Mouse (Mus musculus): ENCODE data around the gene Plcb2. TPM values are rescaled to one million over a fixed set of nuclear protein-coding genes. Genes with fewer than 3 reads are reported as not detected.

The Plcb2 gene
- polyA plus RNA-seq, 1 experiment: not detected

- Histone ChIP-seq H3K9ac (ENCODE audit: low read depth, poor library complexity, severe bottlenecking) (peak within 1 kb of the TSS; percentile 16), H3K36me3 (ENCODE audit: control insufficient read depth, insufficient read depth, low read length, poor library complexity, severe bottlenecking) (no peaks in the 10 kb centered on the region), H3K4me1 (ENCODE audit: control insufficient read depth, insufficient read depth, low read length) (no peaks in the 10 kb centered on the region), H3K27me3 (ENCODE audit: control insufficient read depth, insufficient read depth, low read length, poor library complexity, severe bottlenecking) (peaks cover 37% of the 10 kb centered on the region), H3K4me3 (ENCODE audit: low read depth, low read length) (peak within 1 kb of the TSS; percentile 51), H3K9me3 (replicated peaks; ENCODE audit: control insufficient read depth, insufficient read depth, low read length, poor library complexity, severe bottlenecking) (no peaks in the 10 kb centered on the region), H3K27ac (ENCODE audit: insufficient read depth, low read length) (no peak within 1 kb of the TSS)
- TF ChIP-seq EP300 (IDR thresholded peaks at IDR 0.05; ENCODE audit: insufficient read depth, low read depth, low read length) (no peak), POLR2A (IDR thresholded peaks at IDR 0.05; ENCODE audit: insufficient read depth, low read length) (no peak), CTCF (IDR thresholded peaks at IDR 0.05; ENCODE audit: low read depth, low read length) (no peak)
These were observed 24.1 kb downstream of the Plcb2 start, which contains the start of gene Ankrd63 for GRCm38 (mm10) chr2:118703913-118704730. Gene Ankrd63, minus strand, starts transcription at chr2:118703963.

DNA sequence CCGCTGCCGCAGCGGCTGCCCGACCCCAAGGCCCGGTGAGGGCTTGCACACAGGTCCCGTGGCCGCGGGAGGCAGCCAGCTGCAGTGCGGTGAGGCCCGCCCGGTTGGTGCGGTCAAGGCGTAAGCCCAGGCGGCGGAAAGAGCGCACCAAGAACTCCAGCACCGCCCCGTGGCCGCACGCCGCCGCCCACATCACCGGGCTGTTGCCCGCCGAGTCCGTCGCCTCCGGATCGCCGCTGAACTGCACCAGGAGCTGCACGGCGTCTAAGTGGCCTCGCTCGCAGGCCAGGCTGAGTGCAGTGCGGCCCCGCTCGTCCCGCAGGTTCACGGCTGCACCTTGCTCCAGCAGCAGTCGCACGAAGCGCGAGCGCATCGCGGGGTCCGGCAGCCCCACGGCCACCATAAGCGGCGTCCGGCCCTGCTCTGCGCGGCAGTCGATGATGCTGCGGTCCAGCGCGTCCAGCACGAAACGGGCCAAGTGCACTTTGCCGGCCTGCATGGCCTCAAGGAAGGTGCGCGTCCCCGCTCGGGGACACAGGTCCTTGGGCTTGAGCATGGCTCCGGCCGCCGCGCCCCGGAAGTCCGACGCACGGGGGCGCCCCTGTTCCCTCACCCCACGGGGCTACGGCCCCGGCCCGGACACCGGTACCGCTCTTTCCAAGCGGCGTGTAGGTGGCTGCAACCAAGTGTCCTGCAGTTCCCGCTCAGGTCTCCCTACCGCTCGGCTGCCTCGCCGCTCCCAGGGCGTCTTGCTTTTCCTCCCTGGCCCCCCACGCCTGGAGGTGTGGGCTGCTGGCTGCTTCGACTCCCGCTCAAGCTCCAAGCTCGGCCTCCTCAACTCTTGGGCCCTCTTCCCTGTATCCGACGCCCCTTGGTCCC lies 25.1 kb downstream of the Plcb2 start:
- Histone ChIP-seq H3K9me3 (replicated peaks; ENCODE audit: control insufficient read depth, insufficient read depth, low read length, poor library complexity, severe bottlenecking) (no peaks in the 10 kb centered on the region), H3K27me3 (ENCODE audit: control insufficient read depth, insufficient read depth, low read length, poor library complexity, severe bottlenecking) (peaks cover 37% of the 10 kb centered on the region), H3K36me3 (ENCODE audit: control insufficient read depth, insufficient read depth, low read length, poor library complexity, severe bottlenecking) (no peaks in the 10 kb centered on the region), H3K9ac (ENCODE audit: low read depth, poor library complexity, severe bottlenecking) (peak overlapping the region; percentile 16), H3K4me3 (ENCODE audit: low read depth, low read length) (peak overlapping the region; percentile 51), H3K4me1 (ENCODE audit: control insufficient read depth, insufficient read depth, low read length) (no peaks in the 10 kb centered on the region), H3K27ac (ENCODE audit: insufficient read depth, low read length) (no peak overlapping the region)
- TF ChIP-seq CTCF (IDR thresholded peaks at IDR 0.05; ENCODE audit: low read depth, low read length) (peak; percentile 22), POLR2A (IDR thresholded peaks at IDR 0.05; ENCODE audit: insufficient read depth, low read length) (no peak), EP300 (IDR thresholded peaks at IDR 0.05; ENCODE audit: insufficient read depth, low read depth, low read length) (no peak)

GRCm38 (mm10) chr2:118701971-118702882 lies 26.0 kb downstream of the Plcb2 start:
- Histone ChIP-seq H3K4me1 (ENCODE audit: control insufficient read depth, insufficient read depth, low read length) (no peaks in the 10 kb centered on the region), H3K27ac (ENCODE audit: insufficient read depth, low read length) (no peak overlapping the region), H3K36me3 (ENCODE audit: control insufficient read depth, insufficient read depth, low read length, poor library complexity, severe bottlenecking) (no peaks in the 10 kb centered on the region), H3K9me3 (replicated peaks; ENCODE audit: control insufficient read depth, insufficient read depth, low read length, poor library complexity, severe bottlenecking) (no peaks in the 10 kb centered on the region), H3K9ac (ENCODE audit: low read depth, poor library complexity, severe bottlenecking) (peak overlapping the region; percentile 16; the same call in 1 of the 2 replicates), H3K27me3 (ENCODE audit: control insufficient read depth, insufficient read depth, low read length, poor library complexity, severe bottlenecking) (peaks cover 37% of the 10 kb centered on the region), H3K4me3 (ENCODE audit: low read depth, low read length) (peak overlapping the region; percentile 51)
- no peak for TF ChIP-seq EP300 (IDR thresholded peaks at IDR 0.05; ENCODE audit: insufficient read depth, low read depth, low read length)
- no peak for TF ChIP-seq CTCF (IDR thresholded peaks at IDR 0.05; ENCODE audit: low read depth, low read length)
- no peak for TF ChIP-seq POLR2A (IDR thresholded peaks at IDR 0.05; ENCODE audit: insufficient read depth, low read length)

DNA sequence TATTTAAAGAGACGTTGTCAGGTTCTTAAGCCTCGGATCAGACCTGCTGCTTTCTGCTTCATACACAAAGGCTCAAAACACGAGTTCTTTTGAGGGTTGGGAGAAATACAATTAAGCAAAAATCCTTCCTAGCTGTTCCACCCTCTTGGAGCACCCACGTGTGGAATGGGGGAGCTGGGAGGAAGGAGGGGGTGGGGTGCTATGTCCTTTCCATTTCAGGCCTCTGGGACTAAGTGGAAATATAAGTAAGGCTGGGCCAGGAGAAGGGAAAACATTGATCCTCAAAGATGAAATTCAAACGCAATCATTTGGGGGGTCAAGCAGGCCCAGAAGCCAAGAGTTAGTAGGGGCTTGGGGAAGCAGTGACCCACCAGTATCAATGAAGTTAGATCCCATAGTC lies 27.1 kb downstream of the Plcb2 start:
- no peaks in the 10 kb centered on the region for H3K9me3 ChIP-seq (replicated peaks; ENCODE audit: control insufficient read depth, insufficient read depth, low read length, poor library complexity, severe bottlenecking)
- no peak overlapping the region for H3K4me3 ChIP-seq (ENCODE audit: low read depth, low read length)
- H3K36me3 ChIP-seq (ENCODE audit: control insufficient read depth, insufficient read depth, low read length, poor library complexity, severe bottlenecking): no peaks in the 10 kb centered on the region
- H3K4me1 ChIP-seq (ENCODE audit: control insufficient read depth, insufficient read depth, low read length): no peaks in the 10 kb centered on the region
- H3K27me3 ChIP-seq (ENCODE audit: control insufficient read depth, insufficient read depth, low read length, poor library complexity, severe bottlenecking): peaks cover 37% of the 10 kb centered on the region
- H3K9ac ChIP-seq (ENCODE audit: low read depth, poor library complexity, severe bottlenecking): no peak overlapping the region
- H3K27ac ChIP-seq (ENCODE audit: insufficient read depth, low read length): no peak overlapping the region
- TF ChIP-seq POLR2A (IDR thresholded peaks at IDR 0.05; ENCODE audit: insufficient read depth, low read length) (no peak), CTCF (IDR thresholded peaks at IDR 0.05; ENCODE audit: low read depth, low read length) (no peak), EP300 (IDR thresholded peaks at IDR 0.05; ENCODE audit: insufficient read depth, low read depth, low read length) (no peak)

- Histone ChIP-seq H3K4me3 (ENCODE audit: low read depth, low read length) (no peak overlapping the region), H3K9me3 (replicated peaks; ENCODE audit: control insufficient read depth, insufficient read depth, low read length, poor library complexity, severe bottlenecking) (no peaks in the 10 kb centered on the region), H3K27me3 (ENCODE audit: control insufficient read depth, insufficient read depth, low read length, poor library complexity, severe bottlenecking) (peaks cover 34% of the 10 kb centered on the region), H3K36me3 (ENCODE audit: control insufficient read depth, insufficient read depth, low read length, poor library complexity, severe bottlenecking) (no peaks in the 10 kb centered on the region), H3K9ac (ENCODE audit: low read depth, poor library complexity, severe bottlenecking) (no peak overlapping the region), H3K27ac (ENCODE audit: insufficient read depth, low read length) (no peak overlapping the region), H3K4me1 (ENCODE audit: control insufficient read depth, insufficient read depth, low read length) (no peaks in the 10 kb centered on the region)
- TF ChIP-seq EP300 (IDR thresholded peaks at IDR 0.05; ENCODE audit: insufficient read depth, low read depth, low read length) (no peak), CTCF (IDR thresholded peaks at IDR 0.05; ENCODE audit: low read depth, low read length) (peak; percentile 83)
These were observed 27.8 kb downstream of the Plcb2 start for GRCm38 (mm10) chr2:118700179-118701062.

All from ES-Bruce4 (cell line).